Mouse (Mus musculus) adrenal gland (tissue): ENCODE data around the gene Dag1.
"Not testable (repeated sequence)": the region's sequence is repeated elsewhere in the genome, so short reads cannot be mapped to it uniquely, and the experiment has no call there.

ENCODE experiments used
- intact Hi-C: fragments of 180-260 bp; cut with DNase I; formaldehyde crosslinking; loops from one replicate; pipeline ENCODE4 v1.15.1; 2025

The Dag1 gene

DNA sequence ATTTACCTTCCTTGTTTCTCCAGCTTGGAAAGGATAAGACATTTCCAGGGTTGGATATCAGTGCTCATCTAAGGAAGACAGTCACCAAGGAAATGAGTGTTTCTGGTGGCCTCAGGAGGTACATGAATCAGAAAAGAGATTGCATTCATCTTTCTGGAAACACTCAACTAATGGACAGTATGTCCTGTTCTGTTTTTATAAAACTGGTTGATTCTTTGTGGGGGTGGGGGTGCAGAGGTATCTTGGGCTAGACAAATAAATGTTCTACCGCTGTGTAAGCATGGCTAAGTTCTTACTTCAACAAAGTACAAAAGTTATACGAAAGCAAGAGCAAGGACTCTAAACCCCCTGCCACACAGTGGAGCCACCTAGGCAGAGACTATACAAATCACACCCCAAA, 30.9 kb downstream of the Dag1 start:
- intact Hi-C loops = no loop called here

DNA sequence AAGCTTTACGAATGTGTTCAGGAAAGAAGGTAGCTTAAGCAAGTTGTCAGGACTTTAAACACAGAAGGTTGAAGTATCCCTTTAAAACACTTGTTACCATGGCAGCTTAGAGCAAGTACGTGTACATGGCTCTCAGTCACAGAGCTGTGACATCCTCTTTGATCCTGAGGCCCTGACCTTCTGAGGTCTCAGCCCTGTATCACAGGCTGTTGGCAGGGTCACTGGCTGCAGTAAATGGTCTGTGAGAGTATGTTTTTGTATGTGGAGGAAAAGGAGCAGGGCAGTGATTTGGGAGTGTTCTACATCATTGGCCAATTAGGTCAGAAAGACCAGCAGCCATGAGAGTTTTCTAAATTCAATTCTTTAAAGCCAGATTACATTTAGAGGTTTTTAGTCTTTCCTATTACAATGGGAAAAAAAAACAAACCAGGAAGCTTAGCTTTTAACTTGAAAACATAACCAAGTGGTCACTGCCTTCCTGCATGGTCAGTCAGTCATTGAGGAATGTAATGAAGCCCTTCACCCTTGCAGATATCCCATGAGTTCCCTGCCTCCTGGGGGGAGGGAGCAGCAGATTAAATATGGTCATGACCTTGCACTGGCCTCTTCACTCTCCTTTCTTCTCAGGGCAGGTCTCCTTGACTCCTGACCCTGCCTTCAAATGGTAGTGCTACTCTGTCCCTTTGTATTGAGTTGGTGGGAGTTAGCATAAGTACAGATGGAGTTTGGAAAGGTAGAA, 35.7 kb downstream of the Dag1 start:
- intact Hi-C loops = no loop called here

DNA sequence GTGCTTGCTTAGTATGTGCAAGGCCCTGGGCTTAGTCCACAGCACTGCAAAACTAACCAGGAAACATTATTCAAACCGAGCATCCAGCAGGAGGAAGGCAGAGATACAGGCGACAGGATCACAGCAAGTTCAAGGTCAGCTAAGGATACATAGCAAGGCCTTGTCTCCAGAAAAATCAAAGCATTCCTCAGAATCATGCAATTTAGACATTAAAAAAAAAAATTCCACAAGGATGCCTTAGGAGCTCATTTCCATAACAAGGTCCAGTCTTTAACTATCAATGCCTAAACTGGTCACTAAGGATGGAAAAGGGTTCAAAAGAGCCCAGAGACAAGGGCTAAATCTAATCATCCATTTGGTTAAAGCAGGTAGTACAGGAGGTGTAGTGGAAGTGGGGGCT, 38.6 kb downstream of the Dag1 start:
- intact Hi-C loops = no loop called here

DNA sequence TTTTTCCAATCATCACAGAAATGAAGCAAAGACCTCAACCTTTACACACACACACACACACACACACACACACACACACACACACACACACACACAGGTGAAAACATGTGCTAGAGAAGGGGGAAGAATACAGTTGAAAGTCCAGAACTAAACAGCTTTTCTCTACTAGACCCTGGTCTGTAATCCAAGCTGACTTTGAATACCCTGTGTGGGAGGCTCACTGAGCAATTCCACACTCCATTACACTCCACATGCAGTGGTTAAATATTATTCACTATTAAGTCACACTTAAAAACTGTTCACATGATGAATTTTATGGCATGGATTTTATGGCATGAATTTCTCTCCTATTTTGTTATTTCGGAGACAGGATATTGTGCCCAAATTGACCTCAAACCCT, 40.1 kb downstream of the Dag1 start:
- intact Hi-C loops = no loop called here

DNA sequence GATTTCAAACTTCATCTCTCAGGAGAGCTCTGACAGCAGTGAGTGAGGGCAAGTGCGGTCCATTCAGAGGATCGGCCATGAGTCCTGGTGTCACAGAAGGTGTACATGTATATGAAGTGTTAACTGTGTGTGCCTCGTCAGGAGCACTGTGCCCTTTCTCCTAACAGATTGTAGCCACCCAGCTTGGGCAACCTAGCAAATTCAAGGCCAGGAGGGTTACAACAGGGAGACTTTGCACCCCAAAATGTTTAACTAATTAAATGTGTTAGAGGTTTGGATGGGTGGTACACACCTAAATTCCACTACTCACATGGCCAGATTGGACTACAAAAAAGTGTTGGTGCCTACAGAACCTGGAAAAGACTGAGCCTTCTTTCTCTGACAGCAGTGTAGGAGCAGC, 42.2 kb downstream of the Dag1 start:
- intact Hi-C loops = no loop called here

DNA sequence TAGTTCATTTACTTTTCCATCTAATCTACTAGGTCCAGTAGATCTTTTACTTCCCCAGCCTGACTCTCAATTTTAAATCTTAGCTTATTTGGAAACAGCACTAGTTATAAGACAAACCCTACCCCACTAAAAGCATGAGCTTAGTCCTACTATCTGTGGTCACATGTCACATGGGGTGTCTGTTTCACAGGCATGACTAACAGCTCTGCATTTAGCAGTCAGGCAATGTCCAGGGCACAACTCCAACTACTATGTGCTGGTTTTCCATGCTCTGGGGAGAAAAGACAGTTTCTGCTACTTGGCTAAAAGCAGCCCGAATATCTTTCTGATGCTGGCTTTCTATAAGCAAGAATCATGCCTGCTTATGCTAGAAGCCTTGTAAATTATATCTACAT, 43.4 kb downstream of the Dag1 start:
- intact Hi-C loops = no loop called here

DNA sequence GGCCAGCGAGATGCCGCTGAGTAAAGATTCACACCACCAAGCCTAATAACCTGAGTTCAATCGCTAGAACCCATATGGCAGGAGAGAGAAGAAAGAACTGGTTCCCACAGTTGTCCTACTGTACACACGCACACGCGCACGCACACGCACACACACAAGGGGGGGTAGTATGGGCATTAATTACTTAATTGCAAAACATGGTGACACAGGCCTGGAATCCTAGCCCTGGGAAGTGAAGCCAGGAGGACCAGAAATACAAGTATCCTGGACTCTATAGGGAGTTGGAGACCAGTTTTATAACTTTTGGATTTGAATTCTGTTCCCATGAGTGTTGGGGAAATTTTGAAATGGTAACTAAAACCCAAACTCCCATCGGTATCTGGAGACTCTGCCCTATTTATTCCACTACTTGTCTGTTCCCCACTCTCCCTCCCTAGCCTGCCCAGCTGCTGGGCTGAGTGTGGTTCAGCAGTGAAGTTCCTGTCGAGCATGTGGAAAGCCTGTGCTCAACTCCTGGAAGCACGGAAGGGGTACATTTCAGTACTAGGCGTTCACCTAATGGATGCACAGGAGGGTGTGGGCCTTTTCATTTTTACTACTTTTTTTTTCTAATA, 43.9 kb downstream of the Dag1 start:
- intact Hi-C loops = no loop called here

DNA sequence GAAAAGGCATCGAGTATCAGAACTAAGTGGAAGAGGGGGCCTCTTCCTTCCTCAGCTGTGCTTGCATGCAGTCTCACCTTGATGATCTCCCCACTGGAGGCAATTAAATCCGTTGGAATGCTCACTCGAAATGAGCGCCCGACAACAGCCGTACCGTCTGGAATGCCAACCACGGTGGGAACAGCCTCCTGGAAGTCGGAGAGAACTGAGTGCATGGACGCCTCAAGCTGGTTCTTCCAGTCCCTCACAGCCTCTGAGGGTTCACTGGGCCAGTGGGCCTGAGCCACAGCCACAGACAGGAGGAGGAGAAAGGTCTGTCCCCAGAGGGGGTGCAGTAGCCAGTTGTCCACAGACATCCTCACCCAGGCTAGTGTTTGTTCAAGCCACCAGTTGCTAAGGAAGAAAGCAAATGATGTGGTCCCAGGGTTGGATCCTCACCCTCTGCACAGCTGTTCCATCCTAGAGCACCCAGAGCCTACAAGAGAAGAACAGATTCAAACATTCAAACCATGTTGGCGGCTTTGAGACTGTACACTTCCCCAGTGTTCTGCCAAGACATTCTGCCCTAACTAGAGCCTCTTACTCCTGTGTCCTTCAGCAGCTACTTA, 45.7 kb downstream of the Dag1 start:
- intact Hi-C loops = no loop called here

DNA sequence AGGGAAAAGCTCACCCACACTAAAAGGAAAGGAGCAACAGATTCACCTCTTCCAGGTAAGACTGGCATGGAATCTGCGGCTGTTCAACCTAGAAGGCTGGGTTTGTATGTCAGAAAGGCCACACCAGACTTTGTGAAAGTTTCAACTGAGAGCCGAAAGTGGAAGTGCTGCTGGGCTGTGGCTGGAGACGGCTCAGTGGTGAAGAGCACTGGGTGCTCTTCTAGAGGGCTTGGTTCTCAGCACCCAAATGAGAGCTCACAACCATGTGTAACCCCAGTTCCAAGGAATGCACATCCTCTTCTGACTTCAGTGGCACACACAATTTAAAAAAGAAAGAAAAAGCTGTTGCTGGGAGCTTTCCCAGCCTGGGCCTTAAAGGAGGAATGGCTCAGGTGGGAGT, 46.4 kb downstream of the Dag1 start:
- intact Hi-C loops = no loop called here

DNA sequence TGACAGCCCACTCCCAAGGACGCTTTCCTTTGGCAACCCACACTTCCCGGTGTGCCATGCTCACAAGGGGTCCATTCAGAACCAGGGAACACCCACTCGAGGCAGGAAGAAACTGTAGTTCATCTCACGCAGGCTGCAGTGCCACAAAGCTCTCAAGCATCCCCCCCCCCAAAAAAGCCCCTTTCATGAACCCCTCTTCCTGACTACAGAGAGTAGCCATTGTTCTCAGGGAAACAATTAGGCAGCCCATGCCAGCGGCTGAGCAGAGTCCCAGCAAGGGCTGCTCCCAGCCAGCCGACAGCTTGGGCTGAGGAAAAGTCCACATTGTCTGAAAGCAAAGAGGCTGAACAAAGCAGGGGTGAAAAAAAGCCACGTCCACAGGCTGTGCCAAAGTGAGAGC, 50.7 kb downstream of the Dag1 start:
- intact Hi-C loops = no loop called here

DNA sequence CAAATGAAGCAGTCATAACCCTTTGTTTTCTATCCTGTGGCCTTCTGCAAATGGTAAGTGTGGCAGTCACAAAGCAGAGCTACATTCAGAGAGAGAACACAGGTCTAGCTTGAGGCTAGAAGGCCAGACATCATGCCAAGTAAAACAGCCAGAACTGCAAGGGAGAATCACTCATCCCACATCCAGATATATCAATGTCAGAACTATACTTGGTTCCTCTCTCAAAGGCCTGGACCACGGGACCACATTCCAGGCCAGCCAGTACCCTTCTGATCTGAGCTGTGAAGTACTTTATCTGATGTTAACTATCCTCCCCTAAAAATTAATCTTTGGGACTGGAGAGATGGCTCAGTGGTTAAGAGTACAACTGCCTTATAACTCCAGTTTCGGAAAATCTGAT, 51.3 kb downstream of the Dag1 start:
- intact Hi-C loops = no loop called here

DNA sequence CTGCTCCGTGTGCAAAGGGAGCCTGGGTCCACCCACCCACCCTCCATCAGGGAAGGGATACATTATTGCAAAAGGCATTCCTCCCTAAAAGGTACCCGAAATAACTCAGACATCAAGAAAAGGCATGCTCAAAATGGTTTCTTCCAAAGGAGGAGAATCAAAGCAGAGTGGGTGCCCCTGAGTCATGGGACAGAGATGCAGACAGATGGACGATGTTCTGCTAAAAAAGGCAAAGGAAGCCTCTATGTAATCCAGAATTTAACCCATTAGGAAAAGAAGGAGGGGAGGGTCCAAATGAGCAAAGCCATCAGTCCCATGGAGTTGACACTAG, 58.2 kb downstream of the Dag1 start:
- intact Hi-C loops = no loop called here

DNA sequence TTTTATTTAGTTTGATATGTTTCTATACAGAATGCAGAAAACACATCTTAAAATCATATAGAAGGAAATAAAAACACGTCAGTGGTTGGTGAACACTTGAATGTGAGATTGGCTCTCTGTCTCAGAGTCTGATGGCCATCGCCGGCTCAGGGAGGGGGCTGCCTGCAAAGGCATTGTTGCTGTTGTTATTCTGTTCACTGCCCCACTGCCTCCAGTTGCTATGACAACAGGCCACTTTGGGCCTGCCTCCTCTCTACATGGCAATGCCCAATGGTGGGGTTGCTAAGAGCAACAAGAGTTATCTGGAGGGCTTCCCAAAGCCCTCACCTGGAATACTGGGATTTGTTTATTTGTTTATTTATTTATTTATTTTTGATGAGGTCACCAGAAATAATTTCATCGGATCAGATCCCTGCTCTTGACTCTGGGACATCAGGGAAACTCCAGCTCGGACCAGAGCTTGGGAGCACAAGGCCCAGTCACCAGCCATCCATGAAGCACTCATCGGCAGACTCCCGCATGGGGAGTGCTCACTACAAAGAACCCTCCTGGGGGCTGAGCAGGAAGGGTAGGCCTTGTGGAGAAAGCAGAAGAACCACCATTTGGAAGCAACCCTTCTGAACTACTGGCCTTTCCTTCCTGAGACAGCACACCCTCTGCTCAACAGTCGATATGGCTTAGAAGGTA, 58.7 kb downstream of the Dag1 start:
- intact Hi-C loops = loop anchor here (5.0 kb wide), 2 partner anchors 77 to 108 kb away; no protein-coding TSS in a partner anchor

DNA sequence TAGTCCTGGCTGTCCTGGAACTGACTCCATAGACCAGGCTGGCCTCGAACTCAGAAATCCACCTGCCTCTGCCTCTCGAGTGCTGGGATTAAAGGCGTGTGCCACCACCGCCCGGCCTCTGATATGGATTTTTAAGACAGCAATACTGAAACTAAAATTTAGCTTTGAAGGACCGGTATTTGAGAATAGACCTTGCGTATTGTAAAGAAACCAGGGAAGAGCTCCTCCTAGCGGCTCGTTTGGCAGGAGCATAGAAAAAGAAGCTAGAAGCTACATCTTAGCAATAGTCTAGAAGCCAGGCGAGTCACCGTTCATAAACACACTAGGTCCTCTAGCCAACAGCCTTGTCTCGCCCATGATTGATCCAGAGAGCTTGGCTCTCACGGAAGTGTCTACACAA, 60.7 kb downstream of the Dag1 start:
- intact Hi-C loops = loop anchor here (5.0 kb wide), 2 partner anchors 79 to 106 kb away; no protein-coding TSS in a partner anchor

DNA sequence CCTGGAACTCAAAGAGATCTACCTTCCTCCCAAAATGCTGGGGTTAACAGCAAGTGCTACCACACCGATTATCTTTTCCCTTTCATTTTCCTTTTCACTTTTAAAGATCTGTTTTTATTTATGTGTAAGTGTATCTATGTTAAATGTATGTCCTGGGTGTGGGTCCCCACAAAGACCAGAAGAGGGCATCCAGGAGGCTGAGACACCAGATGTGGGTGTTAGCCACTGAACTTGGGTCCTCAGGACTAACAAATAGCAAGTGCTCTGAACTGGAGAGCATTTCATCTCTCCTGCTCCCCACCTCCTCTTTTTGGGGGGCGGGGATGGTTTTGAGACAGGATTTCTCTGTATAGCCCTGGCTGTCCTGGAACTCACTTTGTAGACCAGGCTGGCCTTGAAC, 61.6 kb downstream of the Dag1 start:
- intact Hi-C loops = loop anchor here (5.0 kb wide), 2 partner anchors 80 to 105 kb away; no protein-coding TSS in a partner anchor

DNA sequence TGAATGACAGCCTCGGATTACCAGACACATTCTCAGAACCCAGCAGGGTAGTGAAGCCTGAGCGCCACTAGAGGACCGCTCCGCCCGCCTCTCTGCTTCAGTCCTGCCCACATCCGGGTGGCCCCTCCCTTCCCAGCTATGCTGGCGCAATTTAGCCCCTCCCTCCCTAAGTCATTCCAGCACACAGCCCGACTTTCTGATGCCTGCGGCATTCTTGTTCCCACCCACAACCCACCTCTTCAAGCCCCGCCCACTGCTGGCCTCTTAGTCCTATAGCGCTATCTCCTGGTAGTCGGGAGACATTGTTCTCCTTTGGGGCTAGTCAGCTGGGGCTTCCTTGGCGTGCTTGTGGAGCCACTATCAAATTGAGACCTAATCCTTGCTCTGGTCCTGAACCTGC, 62.6 kb downstream of the Dag1 start:
- intact Hi-C loops = loop anchor here (5.0 kb wide), 2 partner anchors 81 to 104 kb away; no protein-coding TSS in a partner anchor

DNA sequence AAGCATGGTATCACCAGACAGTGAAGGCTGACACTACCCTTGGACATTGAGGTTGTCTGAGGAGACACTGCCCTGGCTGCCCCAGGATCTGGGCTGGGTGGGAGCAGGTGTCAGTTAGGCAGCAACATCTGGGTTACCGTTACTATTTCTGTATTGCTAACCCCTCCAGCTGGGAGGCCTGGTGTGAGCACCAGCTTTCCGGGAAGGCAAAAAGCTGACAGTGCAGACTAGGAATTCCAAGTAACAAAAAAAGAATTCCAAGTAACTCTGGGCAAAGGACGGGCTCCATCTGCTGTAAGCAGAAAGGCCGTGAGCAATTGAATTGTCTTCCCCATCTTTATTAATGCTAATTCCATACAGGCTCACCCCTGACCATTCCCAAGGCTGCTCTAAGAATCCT, 65.1 kb downstream of the Dag1 start:
- intact Hi-C loops = no loop called here

DNA sequence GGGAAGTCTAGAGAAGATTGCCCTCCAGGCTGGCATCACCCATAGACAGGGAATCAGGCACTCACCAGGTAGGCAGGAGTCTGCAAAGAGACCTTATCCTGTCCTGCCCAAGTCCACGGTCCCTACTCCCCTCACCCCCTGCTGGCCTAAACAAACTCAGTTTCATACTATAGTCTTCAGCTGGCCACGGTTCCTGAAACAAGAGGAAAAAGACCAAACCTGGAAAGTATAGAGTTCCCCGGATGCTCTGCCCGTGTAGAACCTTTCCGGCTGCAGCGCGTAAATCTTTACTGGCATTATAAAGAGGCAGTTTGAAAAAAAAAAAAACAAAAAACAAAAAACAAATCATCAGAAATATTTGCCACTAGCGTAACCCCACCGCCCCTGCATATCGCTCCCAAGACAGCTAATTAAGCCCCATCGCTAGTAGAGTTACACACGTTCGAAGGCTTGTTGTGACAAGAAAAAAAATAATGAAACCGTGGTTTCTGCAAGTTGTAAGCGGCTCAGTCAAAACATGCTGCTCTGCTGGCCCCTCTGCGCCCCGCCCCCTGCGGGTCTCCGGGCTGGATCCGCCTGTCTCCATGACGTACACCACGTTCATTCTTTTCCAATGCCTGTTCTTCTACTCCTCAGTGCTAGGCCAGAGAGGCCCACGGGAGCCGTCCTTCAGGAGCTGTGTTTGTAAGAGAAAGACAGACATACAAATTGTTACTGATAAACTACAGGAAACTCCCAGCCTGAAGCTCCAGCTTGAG, 66.7 kb downstream of the Dag1 start:
- intact Hi-C loops = no loop called here

DNA sequence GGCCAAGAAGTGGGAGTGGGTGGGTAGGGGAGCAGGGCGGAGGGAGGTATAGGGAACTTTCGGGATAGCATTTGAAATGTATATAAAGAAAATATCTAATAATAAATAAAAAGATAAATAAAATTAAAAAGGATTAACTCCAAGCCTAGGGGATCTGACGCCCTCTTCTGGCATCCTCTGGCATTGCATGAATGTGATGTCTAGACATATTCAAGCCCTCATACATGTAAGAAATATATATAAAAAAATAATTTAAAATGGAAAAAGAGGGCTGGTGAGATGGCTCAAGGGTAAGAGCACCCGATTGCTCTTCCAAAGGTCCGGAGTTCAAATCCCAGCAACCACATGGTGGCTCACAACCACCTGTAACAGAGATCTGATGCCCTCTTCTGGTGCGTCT, 67.5 kb downstream of the Dag1 start:
- intact Hi-C loops = not testable (repeated sequence)

DNA sequence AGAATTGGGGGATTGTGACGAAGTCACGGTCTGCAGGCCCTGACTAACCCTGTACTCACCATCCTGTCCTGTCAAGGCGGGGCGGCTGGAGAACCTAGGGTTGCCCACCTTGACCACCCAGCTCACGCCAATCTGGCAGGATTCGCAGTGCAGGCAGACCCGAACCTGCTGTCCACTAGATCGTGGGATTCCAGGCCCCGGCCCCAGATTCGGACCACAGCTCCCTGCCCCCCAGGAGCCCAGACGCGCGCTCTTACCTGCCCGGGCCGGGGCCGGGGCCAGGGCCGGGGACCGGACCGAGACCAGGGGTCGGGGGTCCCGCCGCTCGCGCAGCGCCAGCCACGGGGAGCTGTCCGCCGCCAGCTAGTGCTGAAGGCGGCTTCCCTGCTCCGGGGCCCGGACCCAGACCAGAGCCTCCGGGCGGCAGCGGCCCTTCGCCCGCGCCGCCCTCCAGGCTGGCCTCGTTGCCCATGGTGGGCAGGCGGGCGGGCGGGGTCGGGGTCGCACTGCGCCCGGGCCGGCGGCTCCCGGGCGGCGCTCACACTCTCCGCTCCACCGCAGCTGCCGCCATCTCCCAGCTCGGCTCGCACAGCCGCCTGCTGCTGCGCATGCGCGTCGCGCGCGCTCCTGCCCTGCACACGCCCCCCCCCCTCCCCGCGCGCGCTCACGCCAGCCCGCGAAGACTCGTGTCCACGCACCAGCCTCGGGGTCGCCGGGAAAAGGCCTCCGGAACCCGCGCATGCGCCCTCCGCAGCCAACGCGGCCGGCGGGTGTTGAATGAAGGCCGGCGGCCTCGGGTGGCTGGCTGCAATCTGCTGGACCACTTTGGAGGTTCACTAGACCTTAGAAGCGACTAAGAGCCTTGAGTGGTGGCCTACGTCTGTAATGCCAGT, 73.7 kb downstream of the Dag1 start, which contains the start of gene Bsn:
Gene Bsn, minus strand, starts transcription at position 598 of the 893 bp plus-strand sequence.
- intact Hi-C loops = loop anchor here (5.0 kb wide), 2 partner anchors 33 to 48 kb away; no protein-coding TSS in a partner anchor
